ENCODE assay signal across 25 mouse cellular contexts in the genomic region with DNA sequence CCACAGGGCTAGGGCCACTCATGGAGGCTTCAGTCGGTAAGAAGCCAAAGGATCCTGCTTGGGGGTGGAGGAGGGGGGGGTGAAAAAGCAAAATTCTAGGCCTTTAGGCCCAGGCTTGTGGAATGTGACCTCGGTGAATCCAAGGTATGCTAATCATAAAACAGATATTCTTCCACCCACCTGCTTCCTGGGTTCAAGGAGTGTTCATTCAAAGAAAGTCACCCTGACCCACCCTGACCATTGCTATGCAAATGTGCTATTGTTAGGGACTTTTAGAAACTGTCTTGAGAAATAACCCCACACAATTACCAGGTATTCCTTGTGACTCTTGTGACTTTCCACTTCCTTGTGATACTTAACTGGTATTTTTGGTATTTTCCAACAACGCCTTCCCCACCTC. TPM values are rescaled to one million over a fixed set of nuclear protein-coding genes. Genes with fewer than 3 reads are reported as not detected.
"Had no signal": no experiment of that assay in that cellular context is flagged by ENCODE, and none has a peak within 500 bp of the region (broad histone marks: within the 10 kb centered on the region; RNA-seq: fewer than 3 reads in every experiment).

No protein-coding gene starts in this region.

- H3K4me3 ChIP-seq: gastrocnemius, adult 2 months; heart, embryonic 10.5 days; heart, embryonic 12.5 days; hindbrain, embryonic 13.5 days; hindbrain, embryonic 15.5 days; kidney, embryonic 15.5 days; limb, embryonic 13.5 days; limb, embryonic 15.5 days; liver, embryonic 12.5 days had no signal

- H3K9me3 ChIP-seq: heart, embryonic 10.5 days; heart, embryonic 12.5 days; hindbrain, embryonic 13.5 days; hindbrain, embryonic 15.5 days; kidney, embryonic 15.5 days; limb, embryonic 13.5 days; limb, embryonic 15.5 days; liver, embryonic 12.5 days had no signal

- H3K27me3 ChIP-seq: heart, embryonic 12.5 days; hindbrain, embryonic 13.5 days; hindbrain, embryonic 15.5 days; kidney, embryonic 15.5 days; limb, embryonic 13.5 days; limb, embryonic 15.5 days; liver, embryonic 12.5 days had no signal

- H3K27ac ChIP-seq: gastrocnemius, adult 2 months; heart, embryonic 10.5 days; hindbrain, embryonic 13.5 days; hindbrain, embryonic 15.5 days; hindbrain, postnatal 0 days; kidney, embryonic 15.5 days; kidney, postnatal 0 days; limb, embryonic 13.5 days; limb, embryonic 15.5 days; liver, embryonic 12.5 days; liver, embryonic 14.5 days had no signal

- H3K4me1 ChIP-seq: heart, embryonic 10.5 days; heart, embryonic 12.5 days; hindbrain, embryonic 13.5 days; hindbrain, embryonic 15.5 days; kidney, embryonic 15.5 days; limb, embryonic 13.5 days; limb, embryonic 15.5 days; liver, embryonic 12.5 days had no signal

- H3K36me3 ChIP-seq: heart, embryonic 10.5 days; heart, embryonic 12.5 days; hindbrain, embryonic 13.5 days; hindbrain, embryonic 15.5 days; kidney, embryonic 15.5 days; limb, embryonic 13.5 days; limb, embryonic 15.5 days; liver, embryonic 12.5 days had no signal

- H3K4me2 ChIP-seq: heart, embryonic 12.5 days; hindbrain, embryonic 13.5 days; hindbrain, embryonic 15.5 days; kidney, embryonic 15.5 days; limb, embryonic 13.5 days; limb, embryonic 15.5 days; liver, embryonic 12.5 days had no signal

- DNase-seq: gastrocnemius, adult 2 months; gastrocnemius, postnatal 10 days; gastrocnemius, postnatal 25 days; heart, adult 18-20 months; heart, postnatal 10 days; kidney, adult 11 months; kidney, adult 2 months; kidney, adult 9 months; kidney, postnatal 14 days; kidney, postnatal 36 days; layer of hippocampus, adult 9-11 months; layer of hippocampus, postnatal 36 days; left cerebral cortex, postnatal 4 days had no signal

- H3K9ac ChIP-seq: heart, embryonic 12.5 days; hindbrain, embryonic 13.5 days; hindbrain, embryonic 15.5 days; kidney, embryonic 15.5 days; limb, embryonic 13.5 days; limb, embryonic 15.5 days; liver, embryonic 12.5 days; liver, embryonic 14.5 days had no signal

RNA-seq across cellular contexts. Expression of a gene that starts 49.5 kb away (rescaled TPM):
- total RNA-seq: granulocyte monocyte progenitor cell, adult 5-6 weeks had no signal
